Mouse (Mus musculus): ENCODE measurements around the gene Fam166a. TPM values are rescaled to one million over a fixed set of nuclear protein-coding genes. Genes with fewer than 3 reads are reported as not detected.
A peak's percentile ranks its signal among the peaks of the same experiment; 100 is the strongest.

The Fam166a gene
- total RNA-seq, 1 experiment from 2014 or later, result not detected

DNA sequence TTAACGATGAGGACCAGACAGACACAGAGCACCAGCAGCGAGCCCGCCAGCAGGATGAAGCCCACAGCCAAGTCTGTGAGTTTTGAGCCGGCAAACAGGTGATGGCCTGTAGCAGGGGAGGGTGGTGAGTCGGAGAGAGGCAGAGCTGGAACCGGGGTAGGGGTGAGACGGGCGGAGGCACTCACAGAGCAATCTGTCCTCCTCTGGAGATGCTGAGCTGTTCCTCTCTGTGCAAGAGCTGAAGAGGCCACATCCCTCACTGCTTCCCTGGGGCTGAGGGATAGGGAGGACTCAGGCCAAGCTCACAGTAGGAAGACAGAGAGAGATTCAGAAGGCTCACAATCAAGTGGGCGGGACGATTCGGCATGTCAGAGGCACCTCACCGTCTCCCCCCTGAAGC lies 12.5 kb downstream of the Fam166a start:
- no peak for ATAC-seq (replicated peaks in 1 of 2; ENCODE audit: insufficient read depth in 1 of 2, low FRiP score in 2 of 2, low TSS enrichment in 1 of 2, low read depth in 1 of 2, poor library complexity in 2 of 2, severe bottlenecking in 2 of 2)

DNA sequence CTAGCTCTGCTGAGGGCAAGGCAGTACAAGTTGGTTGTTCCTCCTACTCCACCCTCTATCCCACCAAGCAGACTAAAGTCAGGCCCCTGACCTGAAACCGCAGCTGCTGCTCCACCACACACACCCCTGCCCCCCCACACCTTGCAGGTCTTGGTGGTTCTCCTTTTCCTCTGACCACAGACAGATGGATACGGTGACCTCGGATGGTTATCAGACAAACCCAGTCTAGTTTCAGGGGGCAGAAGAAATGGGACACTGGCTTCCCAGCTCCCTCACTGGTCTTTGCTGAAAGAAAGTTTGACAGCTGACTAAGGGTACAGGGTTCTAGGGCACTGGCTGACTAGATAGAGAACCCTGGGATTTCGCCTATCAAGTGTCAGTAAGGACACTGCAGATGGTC lies 14.9 kb downstream of the Fam166a start:
- ATAC-seq (replicated peaks in 1 of 2; ENCODE audit: insufficient read depth in 1 of 2, low FRiP score in 2 of 2, low TSS enrichment in 1 of 2, low read depth in 1 of 2, poor library complexity in 2 of 2, severe bottlenecking in 2 of 2), result peak; percentile 63 to 77

- ATAC-seq (replicated peaks in 1 of 2; ENCODE audit: insufficient read depth in 1 of 2, low FRiP score in 2 of 2, low TSS enrichment in 1 of 2, low read depth in 1 of 2, poor library complexity in 2 of 2, severe bottlenecking in 2 of 2), result no peak
Measured at GRCm38 (mm10) chr2:25234050-25234449, 15.5 kb downstream of the Fam166a start, which contains the start of gene Slc34a3. Slc34a3 (minus strand) TSS chr2:25234364.

GRCm38 (mm10) chr2:25234551-25235220 lies 16.1 kb downstream of the Fam166a start:
- no peak for ATAC-seq (replicated peaks in 1 of 2; ENCODE audit: insufficient read depth in 1 of 2, low FRiP score in 2 of 2, low TSS enrichment in 1 of 2, low read depth in 1 of 2, poor library complexity in 2 of 2, severe bottlenecking in 2 of 2)

GRCm38 (mm10) chr2:25236614-25237013 lies 18.1 kb downstream of the Fam166a start, which contains the start of gene Rnf224:
Rnf224 (minus strand) TSS chr2:25236787.
- no peak for ATAC-seq (replicated peaks in 1 of 2; ENCODE audit: insufficient read depth in 1 of 2, low FRiP score in 2 of 2, low TSS enrichment in 1 of 2, low read depth in 1 of 2, poor library complexity in 2 of 2, severe bottlenecking in 2 of 2)

DNA sequence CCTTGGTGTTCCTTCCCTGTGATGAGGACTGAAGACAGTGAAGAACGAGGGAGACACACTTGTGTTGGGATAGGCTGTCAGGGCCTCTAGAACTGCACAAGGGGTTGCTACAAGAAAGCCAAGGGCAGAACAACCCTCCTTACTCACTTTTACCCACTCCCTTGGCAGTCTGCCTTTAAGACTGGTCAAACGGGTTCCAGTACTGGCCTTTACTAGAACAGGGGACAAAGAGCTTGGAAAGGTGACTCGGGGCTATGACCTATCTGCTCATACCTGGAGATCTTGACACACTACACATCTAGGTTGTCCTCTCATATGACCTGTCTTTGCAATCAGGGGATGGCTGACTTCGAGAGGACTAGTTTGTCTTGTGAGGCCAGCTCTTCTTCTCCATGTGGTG lies 19.0 kb downstream of the Fam166a start:
- no peak for ATAC-seq (replicated peaks in 1 of 2; ENCODE audit: insufficient read depth in 1 of 2, low FRiP score in 2 of 2, low TSS enrichment in 1 of 2, low read depth in 1 of 2, poor library complexity in 2 of 2, severe bottlenecking in 2 of 2)

DNA sequence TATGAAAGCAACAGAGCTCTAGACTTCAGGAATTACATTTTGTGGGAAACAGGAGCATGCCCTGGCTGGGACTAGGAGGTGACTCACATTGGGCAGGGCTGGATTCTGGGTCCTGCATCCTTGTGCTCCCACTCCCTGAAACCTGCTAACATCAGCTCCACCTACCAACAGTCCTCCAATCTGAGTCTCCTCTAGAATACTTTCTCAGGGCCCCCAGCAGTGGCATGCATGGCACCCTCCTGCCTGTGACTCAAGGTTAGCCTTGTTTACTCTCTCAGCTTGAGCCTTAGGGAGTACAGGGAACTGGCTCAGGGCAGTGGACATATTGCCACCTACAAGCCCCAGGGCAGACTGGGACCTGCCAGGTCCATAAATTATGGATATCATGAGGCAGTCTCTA lies 19.6 kb downstream of the Fam166a start:
- no peak for ATAC-seq (replicated peaks in 1 of 2; ENCODE audit: insufficient read depth in 1 of 2, low FRiP score in 2 of 2, low TSS enrichment in 1 of 2, low read depth in 1 of 2, poor library complexity in 2 of 2, severe bottlenecking in 2 of 2)

GRCm38 (mm10) chr2:25239766-25240165 lies 21.2 kb downstream of the Fam166a start:
- no peak for ATAC-seq (replicated peaks in 1 of 2; ENCODE audit: insufficient read depth in 1 of 2, low FRiP score in 2 of 2, low TSS enrichment in 1 of 2, low read depth in 1 of 2, poor library complexity in 2 of 2, severe bottlenecking in 2 of 2)

GRCm38 (mm10) chr2:25240310-25240709 lies 21.8 kb downstream of the Fam166a start:
- ATAC-seq (replicated peaks in 1 of 2; ENCODE audit: insufficient read depth in 1 of 2, low FRiP score in 2 of 2, low TSS enrichment in 1 of 2, low read depth in 1 of 2, poor library complexity in 2 of 2, severe bottlenecking in 2 of 2), result no peak

DNA sequence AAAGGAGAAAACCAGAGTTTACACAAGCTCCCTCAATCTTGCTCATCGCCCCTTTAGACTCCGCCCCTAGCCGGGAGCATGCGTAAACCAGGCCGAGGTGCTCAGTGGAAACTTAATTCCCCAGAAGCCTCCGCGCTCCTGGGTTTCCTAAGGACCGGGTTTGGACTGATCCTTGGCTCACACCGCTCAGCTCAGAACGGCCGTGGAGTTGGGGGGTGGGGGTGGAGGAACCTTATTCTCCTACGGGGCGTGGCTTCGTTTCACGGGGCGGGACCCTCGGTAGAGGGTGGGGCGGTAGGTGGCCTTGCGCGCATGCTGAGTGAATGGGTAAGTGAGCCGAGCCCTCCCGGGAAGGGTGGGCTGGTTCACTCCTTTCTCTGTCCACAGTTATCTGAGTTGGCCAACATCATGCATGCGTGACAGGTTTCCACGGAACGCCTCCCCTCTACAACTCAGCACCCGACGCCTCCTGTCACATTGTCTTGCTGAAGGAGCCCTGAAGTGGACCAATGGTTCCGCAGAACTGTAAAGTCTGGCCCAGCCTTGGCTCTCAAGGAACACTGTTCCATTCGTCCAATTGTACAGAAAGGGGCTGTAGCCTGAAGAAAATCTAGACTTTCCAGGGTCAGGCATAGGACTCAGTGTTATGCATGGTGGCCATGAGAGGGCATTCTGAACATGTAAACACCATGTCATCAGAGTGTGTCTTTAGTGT lies 22.3 kb downstream of the Fam166a start:
- ATAC-seq (replicated peaks in 1 of 2; ENCODE audit: insufficient read depth in 1 of 2, low FRiP score in 2 of 2, low TSS enrichment in 1 of 2, low read depth in 1 of 2, poor library complexity in 2 of 2, severe bottlenecking in 2 of 2), result peak; percentile 48 to 68; a peak in 3 of 4 replicates

- no peak for ATAC-seq (replicated peaks in 1 of 2; ENCODE audit: insufficient read depth in 1 of 2, low FRiP score in 2 of 2, low TSS enrichment in 1 of 2, low read depth in 1 of 2, poor library complexity in 2 of 2, severe bottlenecking in 2 of 2)
Measured at GRCm38 (mm10) chr2:25241438-25241775, 22.9 kb downstream of the Fam166a start.

DNA sequence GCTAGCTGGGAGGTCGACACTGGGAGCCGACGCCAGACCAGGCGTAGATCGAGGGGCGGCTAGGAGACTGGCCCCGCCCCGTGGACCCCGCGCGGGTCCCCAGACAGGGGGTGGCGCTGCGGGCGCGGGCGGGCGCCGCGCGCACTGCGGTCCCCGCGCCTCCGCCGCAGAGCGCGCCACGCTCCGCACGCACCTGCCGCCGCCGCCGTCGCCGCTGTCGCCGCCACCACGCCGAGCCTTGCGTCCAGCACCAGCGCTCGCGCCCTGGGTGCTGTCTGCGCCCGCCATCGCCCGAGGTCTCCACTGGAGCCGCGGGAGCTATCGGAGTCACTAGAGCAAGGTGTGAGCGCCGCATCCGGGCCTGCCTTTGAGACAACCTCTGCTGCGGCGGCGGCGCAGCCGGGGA lies 23.6 kb downstream of the Fam166a start, which contains the start of the genes Rnf208 and Cysrt1:
TSS of gene Rnf208 (plus strand) at position 155 of the 406 bp plus-strand sequence.
TSS of gene Cysrt1 (minus strand) at position 352 of the 406 bp plus-strand sequence.
- ATAC-seq (replicated peaks in 1 of 2; ENCODE audit: insufficient read depth in 1 of 2, low FRiP score in 2 of 2, low TSS enrichment in 1 of 2, low read depth in 1 of 2, poor library complexity in 2 of 2, severe bottlenecking in 2 of 2), result no peak

GRCm38 (mm10) chr2:25243342-25243741 lies 24.8 kb downstream of the Fam166a start:
- no peak for ATAC-seq (replicated peaks in 1 of 2; ENCODE audit: insufficient read depth in 1 of 2, low FRiP score in 2 of 2, low TSS enrichment in 1 of 2, low read depth in 1 of 2, poor library complexity in 2 of 2, severe bottlenecking in 2 of 2)

DNA sequence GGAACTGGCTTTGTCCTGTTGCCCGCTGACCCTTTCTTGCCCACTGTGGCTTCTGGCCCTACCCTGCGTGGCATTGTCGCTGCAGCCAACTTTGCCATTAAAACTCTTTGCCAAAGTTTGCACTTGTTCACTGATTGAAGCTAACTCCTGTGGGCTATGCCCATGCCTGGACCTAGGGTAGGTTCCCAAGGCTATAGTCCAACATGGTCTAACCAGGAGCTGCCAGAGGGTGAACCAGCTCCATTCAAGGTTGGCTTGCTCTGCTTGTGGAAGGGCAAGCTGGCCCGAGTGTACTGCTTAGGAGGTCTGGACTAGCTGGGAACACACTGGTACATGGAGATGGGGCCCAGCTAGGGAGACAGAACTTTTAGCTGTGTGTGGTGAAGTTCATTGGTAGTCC lies 25.6 kb downstream of the Fam166a start:
- no peak for ATAC-seq (replicated peaks in 1 of 2; ENCODE audit: insufficient read depth in 1 of 2, low FRiP score in 2 of 2, low TSS enrichment in 1 of 2, low read depth in 1 of 2, poor library complexity in 2 of 2, severe bottlenecking in 2 of 2)

DNA sequence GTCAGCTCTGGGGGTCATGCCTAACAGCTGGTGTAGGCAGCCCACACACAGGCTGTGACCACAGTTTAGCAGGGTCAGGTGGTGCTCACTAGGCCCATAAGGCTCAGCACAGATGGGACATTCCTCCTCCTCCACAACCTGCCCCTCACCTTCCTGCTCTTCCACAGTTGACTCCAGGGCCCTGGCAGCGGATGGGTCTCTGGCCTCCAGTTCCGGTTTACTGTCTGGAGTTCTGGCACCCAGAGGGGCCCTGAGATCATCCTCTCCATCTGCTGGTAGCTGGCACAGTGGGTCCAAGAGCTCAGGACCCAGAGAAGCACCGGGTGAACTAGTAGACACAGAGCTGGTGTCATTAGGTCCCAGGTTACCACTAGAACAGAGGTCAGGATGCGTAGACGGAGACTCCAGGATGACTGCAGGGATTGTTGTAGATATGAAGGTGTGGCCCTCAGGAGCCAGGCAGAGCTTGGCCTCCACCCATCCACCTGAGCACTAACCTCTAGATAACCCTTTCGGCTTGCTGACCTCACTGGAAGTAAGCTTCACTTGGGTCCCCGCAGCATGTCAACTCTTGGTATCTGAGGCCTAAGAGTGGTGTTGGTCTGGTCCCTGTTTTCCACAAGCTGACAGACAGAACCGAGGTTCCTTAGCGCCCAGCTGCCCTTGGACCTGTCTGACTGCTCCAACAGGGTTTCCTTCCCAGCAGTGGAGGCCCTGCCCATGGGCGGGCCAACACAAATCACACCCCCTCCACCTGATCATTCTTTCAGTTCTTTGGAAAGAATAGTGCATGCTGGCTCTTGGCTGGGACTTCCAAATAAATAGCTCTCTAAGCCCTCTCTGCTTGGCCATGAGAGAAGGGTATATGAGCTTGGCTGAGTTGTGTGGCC lies 27.9 kb downstream of the Fam166a start, which contains the start of gene AL732309.1:
TSS of gene AL732309.1 (minus strand) at position 681 of the 890 bp plus-strand sequence.
- ATAC-seq (replicated peaks in 1 of 2; ENCODE audit: insufficient read depth in 1 of 2, low FRiP score in 2 of 2, low TSS enrichment in 1 of 2, low read depth in 1 of 2, poor library complexity in 2 of 2, severe bottlenecking in 2 of 2), result no peak

DNA sequence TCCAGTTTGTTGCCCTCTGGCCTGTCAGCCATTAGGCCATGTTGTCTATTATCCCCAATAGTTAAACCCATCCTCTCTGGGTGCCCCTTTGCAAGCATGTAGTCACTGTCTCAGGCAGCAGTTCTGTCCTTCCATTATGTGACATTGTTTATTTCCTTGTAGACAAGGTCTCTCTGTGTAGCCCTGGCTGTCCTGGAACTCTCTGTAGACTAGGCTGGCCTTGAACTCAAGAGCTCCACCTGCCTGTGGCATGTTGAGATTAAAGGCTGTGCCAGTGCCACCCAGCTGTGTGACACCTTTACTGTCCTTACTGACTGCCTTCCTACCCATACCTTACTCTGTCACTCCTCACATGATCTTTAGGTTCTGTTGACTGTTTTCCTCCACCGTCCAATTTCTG lies 33.8 kb downstream of the Fam166a start:
- no peak for ATAC-seq (replicated peaks in 1 of 2; ENCODE audit: insufficient read depth in 1 of 2, low FRiP score in 2 of 2, low TSS enrichment in 1 of 2, low read depth in 1 of 2, poor library complexity in 2 of 2, severe bottlenecking in 2 of 2)

DNA sequence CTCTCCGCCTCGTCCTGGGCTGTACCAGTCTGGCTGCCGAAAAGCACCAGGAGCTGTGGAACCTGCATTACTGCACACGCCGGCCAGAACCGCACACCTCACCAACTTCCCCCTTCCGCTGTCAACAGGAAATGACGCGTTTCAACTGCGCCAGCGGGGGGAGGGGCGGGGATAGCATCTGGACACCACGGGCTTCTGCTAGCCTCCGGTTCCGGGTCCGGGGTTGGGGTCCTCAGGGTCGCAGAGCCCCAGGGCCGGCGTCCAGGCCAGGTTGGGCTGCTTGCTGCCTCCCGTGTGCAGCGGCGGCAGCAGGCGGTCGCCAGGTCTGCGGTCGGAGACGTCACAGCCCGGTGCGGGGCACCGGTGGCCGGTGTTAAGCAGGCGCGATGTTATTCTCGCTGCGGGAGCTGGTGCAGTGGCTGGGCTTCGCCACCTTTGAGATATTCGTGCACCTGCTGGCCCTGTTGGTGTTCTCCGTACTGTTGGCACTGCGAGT lies 36.8 kb downstream of the Fam166a start, which contains the start of gene Tmem203:
TSS of gene Tmem203 (plus strand) at position 156 of the 496 bp plus-strand sequence.
- ATAC-seq (replicated peaks in 1 of 2; ENCODE audit: insufficient read depth in 1 of 2, low FRiP score in 2 of 2, low TSS enrichment in 1 of 2, low read depth in 1 of 2, poor library complexity in 2 of 2, severe bottlenecking in 2 of 2), result peak; percentile 77 to 93
